In the genomic region with DNA sequence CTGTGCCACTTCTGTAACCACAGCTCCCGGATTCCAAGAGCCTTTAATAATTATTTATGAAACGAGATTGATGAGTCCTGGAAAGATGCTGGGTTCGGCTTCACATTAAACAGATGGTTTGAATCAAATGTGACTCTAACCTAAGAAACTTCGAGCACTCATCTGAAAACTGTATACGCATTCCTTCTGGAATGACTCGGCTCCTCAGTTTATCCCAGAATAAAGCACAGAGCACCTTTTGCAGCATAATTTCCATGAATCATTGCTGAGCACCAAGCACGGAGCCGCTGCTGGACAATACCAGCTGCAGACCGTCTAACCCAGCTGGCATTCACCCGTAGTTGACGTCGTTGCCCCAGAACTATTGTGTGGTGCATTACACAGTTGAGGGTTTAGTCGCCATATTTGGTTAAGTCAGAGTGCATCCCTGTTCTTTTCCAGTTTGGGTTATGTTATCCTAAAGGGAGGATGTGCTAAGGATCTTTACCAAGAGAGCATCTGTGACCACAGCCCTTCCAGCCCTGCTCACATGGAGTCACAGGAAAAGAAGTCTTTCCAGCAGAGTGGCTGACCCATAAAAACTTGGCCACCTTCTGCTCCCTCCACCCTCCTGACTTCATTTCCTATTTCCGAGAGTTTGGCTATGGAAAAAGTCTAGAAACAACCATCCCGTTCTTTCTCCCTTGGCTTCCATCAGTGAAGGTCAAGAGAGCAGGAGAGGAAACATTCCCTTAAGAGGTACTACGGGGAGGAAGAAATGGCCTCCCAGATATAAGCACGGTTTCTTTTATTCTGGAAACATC, we compare ENCODE assay signal across 13 mouse cellular contexts. TPM values are rescaled to one million over a fixed set of nuclear protein-coding genes. Genes with fewer than 3 reads are reported as not detected.
DNase-seq lines count a peak whose midpoint lies in the region; ATAC-seq and TF ChIP-seq lines count a peak whose summit lies in the region.
"Had no signal": no experiment of that assay in that cellular context is flagged by ENCODE, and none has a peak within 500 bp of the region (broad histone marks: within the 10 kb centered on the region; RNA-seq: fewer than 3 reads in every experiment).

No protein-coding gene starts in this region.

- no peaks in the 10 kb centered on the region for H3K36me3 ChIP-seq in intestine, embryonic 14.5 days (ENCODE audit: control insufficient read depth, insufficient read depth, low read length)
- H3K36me3 ChIP-seq in intestine, postnatal 0 days (ENCODE audit: control insufficient read depth, insufficient read depth) = no peaks in the 10 kb centered on the region
- H3K36me3 ChIP-seq in heart, postnatal 0 days (replicated peaks; ENCODE audit: control insufficient read depth, insufficient read depth, low read length) = no peaks in the 10 kb centered on the region
- H3K36me3 ChIP-seq in stomach, embryonic 14.5 days (ENCODE audit: control insufficient read depth, insufficient read depth, low read length) = no peaks in the 10 kb centered on the region
- H3K36me3 ChIP-seq: hindbrain, embryonic 12.5 days; neural tube, embryonic 12.5 days had no signal

- WGBS in intestine, embryonic 14.5 days = 41% methylated on average over 17 of the region's 17 CpGs
- 59% methylated on average over 17 of the region's 17 CpGs for WGBS in intestine, postnatal 0 days
- 65% methylated on average over 17 of the region's 17 CpGs for WGBS in heart, postnatal 0 days
- WGBS in stomach, embryonic 14.5 days = 39% methylated on average over 17 of the region's 17 CpGs

- in situ Hi-C loops in Patski (cut with MboI; ENCODE audit: low pct_unique_long_range_greater_than_20kb) = no loop called here

- no peak for TF ChIP-seq CTCF in intestine, postnatal 0 days (IDR thresholded peaks at IDR 0.05; ENCODE audit: low read depth)
- TF ChIP-seq CTCF in Patski (IDR thresholded peaks at IDR 0.05) = no peak
- no peak for TF ChIP-seq CTCF in heart, postnatal 0 days (IDR thresholded peaks at IDR 0.05; ENCODE audit: low read depth)

- no peak for ATAC-seq in intestine, embryonic 14.5 days (replicated peaks; ENCODE audit: low FRiP score, low TSS enrichment, low read depth)
- no peak for ATAC-seq in intestine, postnatal 0 days
- peak; percentile 15 for ATAC-seq in Patski
- ATAC-seq in heart, postnatal 0 days (ENCODE audit: insufficient read depth, low read depth) = no peak
- no peak for ATAC-seq in stomach, embryonic 14.5 days (ENCODE audit: insufficient number of reproducible peaks, insufficient read depth, low FRiP score, low read depth)
- ATAC-seq: forebrain, embryonic 16.5 days had no signal

- no peaks in the 10 kb centered on the region for H3K27me3 ChIP-seq in intestine, embryonic 14.5 days (replicated peaks; ENCODE audit: control insufficient read depth, insufficient read depth, low read length)
- no peaks in the 10 kb centered on the region for H3K27me3 ChIP-seq in intestine, postnatal 0 days (replicated peaks; ENCODE audit: control insufficient read depth, insufficient read depth, low read length)
- H3K27me3 ChIP-seq in Patski = no peaks in the 10 kb centered on the region
- no peaks in the 10 kb centered on the region for H3K27me3 ChIP-seq in heart, postnatal 0 days (ENCODE audit: control insufficient read depth, insufficient read depth, low read length)
- no peaks in the 10 kb centered on the region for H3K27me3 ChIP-seq in stomach, embryonic 14.5 days (ENCODE audit: control insufficient read depth, insufficient read depth, low read length)
- H3K27me3 ChIP-seq: hindbrain, embryonic 12.5 days; neural tube, embryonic 12.5 days had no signal

- CTCF ChIA-PET in Patski (lab: Charles Lee) = interaction anchor here (1.2 to 4.9 kb wide), 7 partner anchors 15 to 95 kb away, joined by 3 to 51 read pairs (median 4); no protein-coding TSS in a partner anchor

- no peak for DNase-seq in intestine, embryonic 14.5 days (ENCODE audit: low spot score)
- no peak for DNase-seq in Patski (ENCODE audit: low read depth, low spot score)
- DNase-seq in heart, postnatal 0 days (ENCODE audit: low spot score) = peak; percentile 31
- no peak for DNase-seq in adrenal gland, postnatal 36 days
- no peak for DNase-seq in retina, embryonic 14.5 days (ENCODE audit: low spot score)
- DNase-seq in cerebellum, adult 11-12 months = no peak
- DNase-seq: kidney, adult 18-20 months had no signal

- no peaks in the 10 kb centered on the region for H3K9me3 ChIP-seq in intestine, embryonic 14.5 days (ENCODE audit: control insufficient read depth, low read length)
- no peaks in the 10 kb centered on the region for H3K9me3 ChIP-seq in intestine, postnatal 0 days (ENCODE audit: control insufficient read depth)
- H3K9me3 ChIP-seq in heart, postnatal 0 days (replicated peaks; ENCODE audit: control insufficient read depth, low read length) = no peaks in the 10 kb centered on the region
- H3K9me3 ChIP-seq in stomach, embryonic 14.5 days (ENCODE audit: control insufficient read depth, low read depth, low read length) = no peaks in the 10 kb centered on the region
- H3K9me3 ChIP-seq: hindbrain, embryonic 12.5 days; neural tube, embryonic 12.5 days had no signal

- H3K27ac ChIP-seq in intestine, embryonic 14.5 days (ENCODE audit: low read depth) = no peak overlapping the region
- no peak overlapping the region for H3K27ac ChIP-seq in intestine, postnatal 0 days (ENCODE audit: low read depth, low read length)
- H3K27ac ChIP-seq in heart, postnatal 0 days (ENCODE audit: low read depth) = no peak overlapping the region
- peak overlapping the region; percentile 10; the same call in 1 of the 2 replicates for H3K27ac ChIP-seq in stomach, embryonic 14.5 days (ENCODE audit: low read length)
- H3K27ac ChIP-seq: hindbrain, embryonic 12.5 days; liver, embryonic 14.5 days; neural tube, embryonic 12.5 days had no signal

- no peak overlapping the region for H3K9ac ChIP-seq in intestine, embryonic 14.5 days (ENCODE audit: low read length)
- H3K9ac ChIP-seq in intestine, postnatal 0 days (ENCODE audit: low read depth, low read length) = no peak overlapping the region
- H3K9ac ChIP-seq in heart, postnatal 0 days (replicated peaks; ENCODE audit: low read depth, low read length) = no peak overlapping the region
- H3K9ac ChIP-seq in stomach, embryonic 14.5 days (replicated peaks; ENCODE audit: low read depth, low read length) = no peak overlapping the region
- H3K9ac ChIP-seq: hindbrain, embryonic 12.5 days; liver, embryonic 14.5 days; neural tube, embryonic 12.5 days had no signal

- no peak for TF ChIP-seq EP300 in heart, postnatal 0 days (IDR thresholded peaks at IDR 0.05; ENCODE audit: low read depth)

- POLR2A ChIA-PET in Patski (lab: Charles Lee) = no interaction called here

- H3K4me3 ChIP-seq in intestine, embryonic 14.5 days (ENCODE audit: low read depth, low read length) = no peak overlapping the region
- H3K4me3 ChIP-seq in intestine, postnatal 0 days (ENCODE audit: low read depth, low read length) = no peak overlapping the region
- H3K4me3 ChIP-seq in heart, postnatal 0 days (ENCODE audit: low read depth, low read length) = no peak overlapping the region
- H3K4me3 ChIP-seq in stomach, embryonic 14.5 days (ENCODE audit: low read depth, low read length) = no peak overlapping the region
- H3K4me3 ChIP-seq: hindbrain, embryonic 12.5 days; neural tube, embryonic 12.5 days had no signal

- peaks cover 4% of the 10 kb centered on the region; the same call in 1 of the 2 replicates for H3K4me1 ChIP-seq in intestine, embryonic 14.5 days (replicated peaks; ENCODE audit: control insufficient read depth, insufficient read depth, low read length)
- H3K4me1 ChIP-seq in intestine, postnatal 0 days (replicated peaks; ENCODE audit: control insufficient read depth, insufficient read depth, low read length) = no peaks in the 10 kb centered on the region
- H3K4me1 ChIP-seq in heart, postnatal 0 days (ENCODE audit: control insufficient read depth, insufficient read depth) = peaks cover 3% of the 10 kb centered on the region
- 0 out of 2 replicates have a peak, but pooled peaks cover 3% of the 10 kb centered on the region for H3K4me1 ChIP-seq in stomach, embryonic 14.5 days (ENCODE audit: control insufficient read depth, insufficient read depth, low read length)

- peak overlapping the region; percentile 9; the same call in 1 of the 2 replicates for H3K4me2 ChIP-seq in intestine, embryonic 14.5 days (ENCODE audit: low read length)
- H3K4me2 ChIP-seq in intestine, postnatal 0 days (replicated peaks; ENCODE audit: low read depth) = no peak overlapping the region
- H3K4me2 ChIP-seq in heart, postnatal 0 days (ENCODE audit: low read depth, low read length) = no peak overlapping the region
- peak overlapping the region; percentile 22 for H3K4me2 ChIP-seq in stomach, embryonic 14.5 days (replicated peaks; ENCODE audit: low read depth, low read length)
- H3K4me2 ChIP-seq: hindbrain, embryonic 12.5 days; neural tube, embryonic 12.5 days had no signal

RNA-seq across cellular contexts. Expression of a gene that starts 3.8 kb away (rescaled TPM):
- polyA plus RNA-seq in intestine, embryonic 14.5 days (2014; fragmentation: Nextera tagmentation; extraction: Ambion mirVana) = 35.2 and 42.2 TPM in 2 replicates
- 8.4 and 8.8 TPM in 2 replicates for polyA plus RNA-seq in intestine, postnatal 0 days (2015; fragmentation: Nextera tagmentation; extraction: Ambion mirVana)
- 16.8 TPM for polyA plus RNA-seq in Patski (2021)
- total RNA-seq in heart, postnatal 0 days (2014; rRNA removed; ENCODE audit: low replicate concordance) = 8.9 and 13.9 TPM in 2 replicates
- 4.9 and 6.4 TPM in 2 replicates for polyA plus RNA-seq in heart, postnatal 0 days (2015; fragmentation: Nextera tagmentation; extraction: Ambion mirVana)
- polyA plus RNA-seq in stomach, embryonic 14.5 days (2014; fragmentation: Nextera tagmentation; extraction: Ambion mirVana) = 36.8 and 40.7 TPM in 2 replicates
- total RNA-seq in adrenal gland, postnatal 36 days (2021) = 1 to 10 TPM; 5.6 to 5.8 TPM

RNA-seq across cellular contexts. Expression of a gene that starts 46.3 kb away (rescaled TPM):
- polyA plus RNA-seq in intestine, embryonic 14.5 days (2014; fragmentation: Nextera tagmentation; extraction: Ambion mirVana) = 21.7 and 23.2 TPM in 2 replicates
- polyA plus RNA-seq in intestine, postnatal 0 days (2015; fragmentation: Nextera tagmentation; extraction: Ambion mirVana) = 9.7 and 11.5 TPM in 2 replicates
- 23.3 TPM for polyA plus RNA-seq in Patski (2021)
- total RNA-seq in heart, postnatal 0 days (2014; rRNA removed; ENCODE audit: low replicate concordance) = 1.0 and 1.9 TPM in 2 replicates
- 8.9 and 9.0 TPM in 2 replicates for polyA plus RNA-seq in heart, postnatal 0 days (2015; fragmentation: Nextera tagmentation; extraction: Ambion mirVana)
- polyA plus RNA-seq in stomach, embryonic 14.5 days (2014; fragmentation: Nextera tagmentation; extraction: Ambion mirVana) = 30.3 and 32.3 TPM in 2 replicates
- 10 to 100 TPM; 10.3 to 11.9 TPM for total RNA-seq in adrenal gland, postnatal 36 days (2021)

Comparison
In these comparisons a context has a peak if more than half of its experiments do, and no peak if none do; other contexts are left out.
1. H3K4me2 ChIP-seq: peak in intestine, embryonic 14.5 days (single experiment) and stomach, embryonic 14.5 days (single experiment); none in intestine, postnatal 0 days (single experiment) and heart, postnatal 0 days (single experiment).